Mouse (Mus musculus) intestine, embryonic 16.5 days (tissue): ENCODE data around the gene Adtrp. TPM values are rescaled to one million over a fixed set of nuclear protein-coding genes. Genes with fewer than 3 reads are reported as not detected.
A peak's percentile ranks its signal among the peaks of the same experiment; 100 is the strongest.

Source experiments
- ATAC-seq: fragments of 200-750 bp; cut with Nextera tagmentation; 2 replicates; pipeline ENCODE4 v1.8.0; 2017; ENCODE audit warnings: moderate TSS enrichment, moderate library complexity
- H3K27ac ChIP-seq: fragments of 300-500 bp; sonication (generic); 2 replicates; pipeline ENCODE4 v1.5.1; 2014; ENCODE audit warnings: mild to moderate bottlenecking, low read length
- H3K27me3 ChIP-seq: fragments of 300-500 bp; sonication (generic); replicated peaks from 2 replicates; pipeline ENCODE4 v1.6.1; 2014; ENCODE audit warnings: low read length, control low read depth, mixed read lengths; ENCODE audit not compliant: control insufficient read depth, insufficient read depth
- H3K36me3 ChIP-seq: fragments of 300-500 bp; sonication (generic); 2 replicates; pipeline ENCODE4 v1.6.1; 2014; ENCODE audit warnings: low read length, control low read depth; ENCODE audit not compliant: control insufficient read depth, insufficient read depth
- H3K4me1 ChIP-seq: fragments of 300-500 bp; sonication (generic); 2 replicates; pipeline ENCODE4 v1.6.1; 2014; ENCODE audit warnings: low read length, control low read depth, mixed read lengths; ENCODE audit not compliant: control insufficient read depth, insufficient read depth
- H3K4me2 ChIP-seq: fragments of 300-500 bp; sonication (generic); 2 replicates; pipeline ENCODE4 v1.6.1; 2014; ENCODE audit warnings: low read depth, low read length, control low read depth
- H3K4me3 ChIP-seq: fragments of 300-500 bp; sonication (generic); 2 replicates; pipeline ENCODE4 v1.5.1; 2014; ENCODE audit warnings: mild to moderate bottlenecking, low read length
- H3K9ac ChIP-seq: fragments of 300-500 bp; sonication (generic); 2 replicates; pipeline ENCODE4 v1.6.1; 2014; ENCODE audit warnings: low read depth, low read length
- H3K9me3 ChIP-seq: fragments of 300-500 bp; sonication (generic); 2 replicates; pipeline ENCODE4 v1.6.1; 2016; ENCODE audit warnings: low read length, control low read depth; ENCODE audit not compliant: control insufficient read depth
- WGBS: fragments of 180-500 bp; shearing (Covaris S2); extraction: QIAGEN DNeasy Blood & Tissue Kit; methylation state at CpG from one replicate; pipeline ENCODE4 v1.1.7; 2014; 5-methylcytosine and 5-hydroxymethylcytosine counted together
- polyA plus RNA-seq: library from polyadenylated mRNA; unstranded; fragments of >200 nt; fragmentation: Nextera tagmentation; extraction: Ambion mirVana; gene quantifications from 2 replicates; pipeline ENCODE4 v1.2.1, GENCODE M21; 2015

Gene Adtrp
- polyA plus RNA-seq, 1 experiment from 2014 or later: 21.5 TPM

DNA sequence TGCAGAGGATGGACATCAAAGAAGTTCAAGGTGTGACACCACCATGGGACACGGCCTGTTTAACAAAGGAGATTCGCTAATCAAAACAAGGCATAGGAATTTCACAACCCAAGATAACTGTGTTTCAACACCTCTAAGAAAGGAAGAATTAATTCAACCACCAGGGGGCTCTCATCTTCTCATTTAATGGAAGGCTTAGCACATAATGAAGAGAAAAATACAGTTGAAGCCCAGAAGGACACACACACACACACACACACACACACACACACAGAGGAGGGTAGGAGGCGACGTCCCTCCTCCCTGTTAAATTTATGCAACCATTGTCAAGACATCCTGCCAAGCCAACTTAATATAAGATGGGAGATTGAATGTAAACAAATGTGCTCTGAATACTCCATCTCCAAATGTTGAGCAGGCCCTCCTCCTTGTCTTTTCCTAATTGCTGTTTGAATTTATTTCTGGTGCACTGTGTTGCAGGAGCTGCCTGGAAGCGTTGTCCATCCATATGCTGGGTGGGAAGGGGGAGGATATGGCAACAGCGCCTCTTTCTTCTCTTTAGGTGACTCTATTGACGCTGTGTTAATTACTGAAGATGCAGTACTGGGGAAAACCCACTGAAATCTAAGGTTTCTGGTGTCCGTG is 100.4 kb downstream of the Adtrp start:
- no peak overlapping the region for H3K4me2 ChIP-seq
- no peaks in the 10 kb centered on the region for H3K36me3 ChIP-seq
- H3K4me1 ChIP-seq: no peaks in the 10 kb centered on the region
- no peak overlapping the region for H3K4me3 ChIP-seq
- H3K9ac ChIP-seq: no peak overlapping the region
- H3K27me3 ChIP-seq: no peaks in the 10 kb centered on the region
- peak; percentile 52; the same call in 1 of the 2 replicates for ATAC-seq
- WGBS: 53% methylated on average over 8 of the region's 8 CpGs
- no peak overlapping the region for H3K27ac ChIP-seq
- H3K9me3 ChIP-seq: no peaks in the 10 kb centered on the region

GRCm38 (mm10) chr13:41740456-41741085 is 106.9 kb downstream of the Adtrp start:
- no peaks in the 10 kb centered on the region for H3K4me1 ChIP-seq
- no peak for ATAC-seq
- 67% methylated on average over 5 of the region's 5 CpGs for WGBS

GRCm38 (mm10) chr13:41737628-41738309 is 109.7 kb downstream of the Adtrp start:
- no peak for ATAC-seq
- H3K27me3 ChIP-seq: no peaks in the 10 kb centered on the region

More at GRCm38 (mm10) chr13:41740456-41741085, 106.9 kb downstream of the Adtrp start:
- Histone ChIP-seq H3K9me3 (no peaks in the 10 kb centered on the region), H3K4me2 (no peak overlapping the region), H3K4me3 (no peak overlapping the region), H3K27me3 (no peaks in the 10 kb centered on the region), H3K27ac (no peak overlapping the region), H3K36me3 (no peaks in the 10 kb centered on the region), H3K9ac (no peak overlapping the region)

GRCm38 (mm10) chr13:41729660-41730059 is 117.8 kb downstream of the Adtrp start:
- Histone ChIP-seq H3K27me3 (no peaks in the 10 kb centered on the region), H3K4me1 (no peaks in the 10 kb centered on the region), H3K27ac (no peak overlapping the region), H3K4me2 (no peak overlapping the region), H3K36me3 (no peaks in the 10 kb centered on the region), H3K9ac (no peak overlapping the region), H3K4me3 (no peak overlapping the region), H3K9me3 (no peaks in the 10 kb centered on the region)
- WGBS: 91% methylated on average over 8 of the region's 8 CpGs
- no peak for ATAC-seq

More at GRCm38 (mm10) chr13:41737628-41738309, 109.7 kb downstream of the Adtrp start:
- WGBS: 60% methylated on average over 10 of the region's 10 CpGs
- Histone ChIP-seq H3K4me2 (no peak overlapping the region), H3K4me1 (no peaks in the 10 kb centered on the region), H3K9ac (no peak overlapping the region), H3K27ac (no peak overlapping the region), H3K4me3 (no peak overlapping the region), H3K36me3 (no peaks in the 10 kb centered on the region), H3K9me3 (no peaks in the 10 kb centered on the region)

DNA sequence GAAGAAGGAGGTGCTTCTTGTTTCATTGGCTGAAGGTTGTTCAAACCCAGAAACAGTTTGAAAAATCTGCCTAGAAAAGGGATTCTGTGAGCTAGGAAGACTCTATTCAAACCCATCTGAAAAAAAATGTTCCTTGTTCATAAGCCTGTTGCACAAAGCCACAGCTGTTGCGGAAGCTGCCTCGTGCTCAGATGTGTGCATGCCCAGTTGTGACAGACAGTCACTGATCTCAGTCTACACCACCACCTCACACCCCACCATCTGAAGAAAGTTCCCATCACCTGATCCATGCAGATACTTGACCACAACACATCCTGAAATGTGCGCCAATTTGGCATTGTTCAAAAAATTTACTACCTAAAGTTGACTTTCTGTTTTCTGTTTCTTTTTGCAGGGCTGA is 119.7 kb downstream of the Adtrp start:
- Histone ChIP-seq H3K4me2 (no peak overlapping the region), H3K9me3 (no peaks in the 10 kb centered on the region), H3K4me1 (no peaks in the 10 kb centered on the region), H3K36me3 (no peaks in the 10 kb centered on the region), H3K4me3 (no peak overlapping the region), H3K9ac (no peak overlapping the region), H3K27me3 (no peaks in the 10 kb centered on the region), H3K27ac (no peak overlapping the region)
- 84% methylated on average over 3 of the region's 3 CpGs for WGBS
- no peak for ATAC-seq

- ATAC-seq: no peak
- H3K4me3 ChIP-seq: no peak overlapping the region
- 96% methylated on average over 16 of the region's 16 CpGs for WGBS
- no peak overlapping the region for H3K9ac ChIP-seq
- H3K36me3 ChIP-seq: no peaks in the 10 kb centered on the region
- H3K4me2 ChIP-seq: no peak overlapping the region
- H3K27ac ChIP-seq: no peak overlapping the region
- no peaks in the 10 kb centered on the region for H3K27me3 ChIP-seq
- H3K9me3 ChIP-seq: no peaks in the 10 kb centered on the region
- no peaks in the 10 kb centered on the region for H3K4me1 ChIP-seq
Measured at GRCm38 (mm10) chr13:41719331-41719730, 128.2 kb downstream of the Adtrp start.

DNA sequence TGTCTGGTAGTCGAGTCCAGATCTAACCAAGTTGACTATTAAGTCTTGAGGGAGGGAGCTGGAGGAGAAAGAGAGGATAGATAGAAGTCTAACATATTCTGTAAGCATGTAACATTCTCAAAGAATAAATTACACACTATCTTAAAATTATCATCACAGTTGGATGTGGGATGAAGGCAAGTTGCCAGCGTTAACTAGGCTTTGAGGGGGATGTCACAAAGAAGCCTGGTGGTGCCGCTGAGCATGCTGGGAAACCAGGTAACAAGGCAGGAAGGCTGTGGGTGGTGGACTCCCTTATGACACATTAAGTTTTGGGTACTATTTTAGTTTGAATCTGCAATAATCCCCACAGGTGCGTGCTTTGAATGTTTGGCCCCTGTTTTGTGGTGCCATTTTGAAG is 129.4 kb downstream of the Adtrp start:
- Histone ChIP-seq H3K4me3 (no peak overlapping the region), H3K4me1 (no peaks in the 10 kb centered on the region), H3K27ac (no peak overlapping the region), H3K9me3 (no peaks in the 10 kb centered on the region), H3K4me2 (no peak overlapping the region), H3K27me3 (no peaks in the 10 kb centered on the region), H3K9ac (no peak overlapping the region), H3K36me3 (no peaks in the 10 kb centered on the region)
- ATAC-seq: no peak
- WGBS: 93% methylated on average over 4 of the region's 4 CpGs

Other genes with a start within 250 kb of the Adtrp start
- gene Tmem170b, start 241.8 kb downstream of the Adtrp start, polyA plus RNA-seq: 10.4 and 10.9 TPM in 2 replicates
- gene Hivep1, start 204.3 kb upstream of the Adtrp start, polyA plus RNA-seq: 5.6 and 5.9 TPM in 2 replicates